Mouse (Mus musculus): ENCODE measurements at regions not wholly inside any gene's neighbourhood (a gene's known extent, or its start where the extent isn't known, plus 50 kb on each side); places are given as distances from the start of the nearest gene placed in this dataset.

- no peaks in the 10 kb centered on the region for H3K9me3 ChIP-seq (ENCODE audit: low read length)
- H3K27me3 ChIP-seq (ENCODE audit: insufficient read depth, low read length) = no peaks in the 10 kb centered on the region
- no peak overlapping the region for H3K4me3 ChIP-seq (ENCODE audit: low read length)
- no peaks in the 10 kb centered on the region for H3K36me3 ChIP-seq (ENCODE audit: insufficient read depth, low read length)
- no peak overlapping the region for H3K27ac ChIP-seq
- DNase-seq (ENCODE audit: low spot score) (peak; percentile 18), ATAC-seq (0 out of 2 replicates have a peak, but pooled peaks have one; percentile 14)
- H3K9ac ChIP-seq (replicated peaks; ENCODE audit: low read length) = no peak overlapping the region
- TF ChIP-seq CTCF (IDR thresholded peaks at IDR 0.05; ENCODE audit: low read depth) = no peak
- peaks cover 3% of the 10 kb centered on the region; the same call in 1 of the 2 replicates for H3K4me1 ChIP-seq (ENCODE audit: insufficient read depth, low read length)
- WGBS = 26% methylated on average over 6 of the region's 6 CpGs
- no peak overlapping the region for H3K4me2 ChIP-seq (ENCODE audit: low read depth, low read length)
Measured at GRCm38 (mm10) chr13:72120911-72121553, 157.5 kb upstream of the Irx1 start.

- peak; percentile 8 for DNase-seq (ENCODE audit: low spot score)
Measured at GRCm38 (mm10) chr13:72121554-72122229, 158.2 kb upstream of the Irx1 start.

GRCm38 (mm10) chr13:72122230-72122627, 158.7 kb upstream of the Irx1 start:
- Histone ChIP-seq H3K9ac (replicated peaks; ENCODE audit: low read length) (no peak overlapping the region), H3K27me3 (ENCODE audit: insufficient read depth, low read length) (no peaks in the 10 kb centered on the region), H3K4me1 (ENCODE audit: insufficient read depth, low read length) (peaks cover 3% of the 10 kb centered on the region; the same call in 1 of the 2 replicates), H3K4me2 (ENCODE audit: low read depth, low read length) (0 out of 2 replicates have a peak overlapping the region, but pooled peaks have one; percentile 10), H3K27ac (no peak overlapping the region), H3K9me3 (ENCODE audit: low read length) (no peaks in the 10 kb centered on the region), H3K36me3 (ENCODE audit: insufficient read depth, low read length) (no peaks in the 10 kb centered on the region), H3K4me3 (ENCODE audit: low read length) (no peak overlapping the region)
- ATAC-seq = peak; percentile 71
- 46% methylated on average over 11 of the region's 11 CpGs for WGBS
- TF ChIP-seq CTCF (IDR thresholded peaks at IDR 0.05; ENCODE audit: low read depth) = no peak
- DNase-seq (ENCODE audit: low spot score) = peak; percentile 48

More at GRCm38 (mm10) chr13:72121554-72122229, 158.2 kb upstream of the Irx1 start:
- Histone ChIP-seq H3K4me3 (ENCODE audit: low read length) (no peak overlapping the region), H3K27ac (no peak overlapping the region), H3K36me3 (ENCODE audit: insufficient read depth, low read length) (no peaks in the 10 kb centered on the region), H3K9me3 (ENCODE audit: low read length) (no peaks in the 10 kb centered on the region), H3K4me2 (ENCODE audit: low read depth, low read length) (no peak overlapping the region), H3K9ac (replicated peaks; ENCODE audit: low read length) (no peak overlapping the region), H3K4me1 (ENCODE audit: insufficient read depth, low read length) (peaks cover 3% of the 10 kb centered on the region; the same call in 1 of the 2 replicates), H3K27me3 (ENCODE audit: insufficient read depth, low read length) (no peaks in the 10 kb centered on the region)
- ATAC-seq = peak; percentile 58
- no peak for TF ChIP-seq CTCF (IDR thresholded peaks at IDR 0.05; ENCODE audit: low read depth)
- WGBS = 58% methylated on average over 18 of the region's 18 CpGs

- Histone ChIP-seq H3K4me3 (ENCODE audit: low read length) (no peak overlapping the region), H3K27ac (no peak overlapping the region), H3K9ac (replicated peaks; ENCODE audit: low read length) (no peak overlapping the region), H3K4me1 (ENCODE audit: insufficient read depth, low read length) (no peaks in the 10 kb centered on the region), H3K9me3 (ENCODE audit: low read length) (no peaks in the 10 kb centered on the region), H3K36me3 (ENCODE audit: insufficient read depth, low read length) (no peaks in the 10 kb centered on the region), H3K27me3 (ENCODE audit: insufficient read depth, low read length) (no peaks in the 10 kb centered on the region), H3K4me2 (ENCODE audit: low read depth, low read length) (no peak overlapping the region)
- WGBS = 95% methylated on average over 1 of the region's 1 CpGs
- TF ChIP-seq CTCF (IDR thresholded peaks at IDR 0.05; ENCODE audit: low read depth) = no peak
- DNase-seq (ENCODE audit: low spot score) = no peak
- ATAC-seq = no peak
Measured at GRCm38 (mm10) chr13:72128306-72128705, 164.8 kb upstream of the Irx1 start.

GRCm38 (mm10) chr13:72131341-72131740, 167.8 kb upstream of the Irx1 start:
- Histone ChIP-seq H3K36me3 (ENCODE audit: insufficient read depth, low read length) (no peaks in the 10 kb centered on the region), H3K9ac (replicated peaks; ENCODE audit: low read length) (no peak overlapping the region), H3K27me3 (ENCODE audit: insufficient read depth, low read length) (no peaks in the 10 kb centered on the region), H3K27ac (no peak overlapping the region), H3K4me2 (ENCODE audit: low read depth, low read length) (no peak overlapping the region), H3K4me1 (ENCODE audit: insufficient read depth, low read length) (no peaks in the 10 kb centered on the region), H3K4me3 (ENCODE audit: low read length) (no peak overlapping the region), H3K9me3 (ENCODE audit: low read length) (no peaks in the 10 kb centered on the region)
- 91% methylated on average over 2 of the region's 2 CpGs for WGBS
- TF ChIP-seq CTCF (IDR thresholded peaks at IDR 0.05; ENCODE audit: low read depth) = no peak
- no peak for ATAC-seq
- no peak for DNase-seq (ENCODE audit: low spot score)

- no peak for ATAC-seq
- DNase-seq (ENCODE audit: low spot score) = no peak
- no peak overlapping the region for H3K27ac ChIP-seq
- no peaks in the 10 kb centered on the region for H3K36me3 ChIP-seq (ENCODE audit: insufficient read depth, low read length)
- H3K9me3 ChIP-seq (ENCODE audit: low read length) = no peaks in the 10 kb centered on the region
- H3K27me3 ChIP-seq (ENCODE audit: insufficient read depth, low read length) = no peaks in the 10 kb centered on the region
- H3K9ac ChIP-seq (replicated peaks; ENCODE audit: low read length) = no peak overlapping the region
- 82% methylated on average over 8 of the region's 8 CpGs for WGBS
- no peaks in the 10 kb centered on the region for H3K4me1 ChIP-seq (ENCODE audit: insufficient read depth, low read length)
- no peak overlapping the region for H3K4me2 ChIP-seq (ENCODE audit: low read depth, low read length)
- no peak for TF ChIP-seq CTCF (IDR thresholded peaks at IDR 0.05; ENCODE audit: low read depth)
- no peak overlapping the region for H3K4me3 ChIP-seq (ENCODE audit: low read length)
Measured at GRCm38 (mm10) chr13:72134101-72134768, 170.7 kb upstream of the Irx1 start.
